In the genomic region with DNA sequence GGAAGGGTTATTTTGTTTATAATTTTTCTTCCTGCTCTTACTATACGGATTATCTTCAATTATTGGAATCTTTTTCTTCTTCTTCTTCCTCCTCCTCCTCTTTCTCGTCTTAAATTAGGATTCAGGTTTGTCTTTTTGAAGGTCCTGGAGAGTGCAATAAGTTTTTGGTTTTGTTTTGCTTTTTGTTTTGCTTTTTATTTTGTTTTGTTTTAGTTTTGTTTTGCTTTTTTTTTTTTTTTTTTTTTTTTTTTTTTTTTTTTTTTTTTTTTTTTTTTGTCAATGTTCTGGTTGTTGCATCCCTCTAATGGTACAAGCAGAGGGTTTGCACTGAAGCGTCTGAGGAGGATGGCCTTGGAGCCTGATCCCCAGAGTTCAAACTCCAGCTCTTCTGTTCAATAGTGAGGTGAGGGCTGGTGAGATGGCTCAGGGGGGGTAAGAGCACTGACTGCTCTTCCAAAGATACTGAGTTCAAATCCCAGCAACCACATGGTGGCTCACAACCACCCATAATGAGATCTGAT, we compare ENCODE assay signal across 1 mouse cellular context.
TF ChIP-seq lines count a peak whose summit lies in the region.

No protein-coding gene starts in this region.

TF ChIP-seq in MEL, 35 proteins besides CTCF, POLR2A, EP300 and RAD21:
- no peak for TF ChIP-seq E2F4 (IDR thresholded peaks at IDR 0.05; ENCODE audit: borderline replicate concordance, low read depth, low read length)
- TF ChIP-seq ZNF384 (IDR thresholded peaks at IDR 0.05; ENCODE audit: low read depth, low read length): peak; percentile 56
- no peak for TF ChIP-seq MYC (IDR thresholded peaks at IDR 0.05; ENCODE audit: low read depth, low read length)
